Mouse (Mus musculus): ENCODE data around the gene Them5. TPM values are rescaled to one million over a fixed set of nuclear protein-coding genes. Genes with fewer than 3 reads are reported as not detected.

Gene Them5
- total and polyA plus RNA-seq, 2 experiments from 2014 or later: 0.11 TPM; not detected in 1

DNA sequence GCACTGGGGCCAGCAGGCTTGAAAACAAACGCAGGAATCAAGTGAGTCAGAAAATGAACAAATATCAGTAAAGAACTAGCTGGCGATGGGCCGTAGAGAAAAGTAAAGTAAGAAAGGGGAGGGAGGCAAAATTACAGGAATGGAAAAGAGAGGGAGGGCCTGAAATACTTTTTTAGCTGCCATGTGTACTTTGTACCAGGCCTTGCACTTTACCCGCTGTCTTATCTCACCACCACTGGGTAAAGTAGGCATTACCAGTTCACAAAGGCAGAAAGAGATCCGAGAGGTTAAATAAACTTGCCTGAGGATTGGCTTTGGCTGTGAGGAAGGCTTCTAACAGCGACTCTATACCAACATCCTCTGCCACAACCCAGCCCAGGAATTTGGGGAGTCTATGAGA lies 25.6 kb downstream of the Them5 start:
- Histone ChIP-seq H3K4me3 (ENCODE audit: low read length) (no peak overlapping the region), H3K4me2 (ENCODE audit: low read depth, low read length) (no peak overlapping the region), H3K4me1 (ENCODE audit: insufficient read depth, low read length) (no peaks in the 10 kb centered on the region; the same call in 1 of the 2 replicates), H3K9me3 (ENCODE audit: low read length) (no peaks in the 10 kb centered on the region), H3K36me3 (ENCODE audit: insufficient read depth, low read length) (no peaks in the 10 kb centered on the region), H3K27me3 (ENCODE audit: insufficient read depth, low read length) (no peaks in the 10 kb centered on the region), H3K9ac (replicated peaks; ENCODE audit: low read length) (no peak overlapping the region), H3K27ac (no peak overlapping the region)
- no peak for TF ChIP-seq CTCF (IDR thresholded peaks at IDR 0.05; ENCODE audit: low read depth)
- 89% methylated on average over 6 of the region's 6 CpGs for WGBS
- DNase-seq (ENCODE audit: low spot score) (no peak), ATAC-seq (no peak)

- H3K4me2 ChIP-seq (ENCODE audit: low read depth, low read length): no peak overlapping the region
- H3K27me3 ChIP-seq (ENCODE audit: insufficient read depth, low read length): no peaks in the 10 kb centered on the region
- no peaks in the 10 kb centered on the region for H3K9me3 ChIP-seq (ENCODE audit: low read length)
- H3K4me3 ChIP-seq (ENCODE audit: low read length): no peak overlapping the region
- no peak for TF ChIP-seq CTCF (IDR thresholded peaks at IDR 0.05; ENCODE audit: low read depth)
- H3K9ac ChIP-seq (replicated peaks; ENCODE audit: low read length): no peak overlapping the region
- ATAC-seq: no peak
- no peaks in the 10 kb centered on the region for H3K36me3 ChIP-seq (ENCODE audit: insufficient read depth, low read length)
- no peak for DNase-seq (ENCODE audit: low spot score)
- no peak overlapping the region for H3K27ac ChIP-seq
- H3K4me1 ChIP-seq (ENCODE audit: insufficient read depth, low read length): peaks cover 10% of the 10 kb centered on the region; the same call in 1 of the 2 replicates
- 73% methylated on average over 6 of the region's 6 CpGs for WGBS
Observed at GRCm38 (mm10) chr3:94368631-94369030, 26.7 kb downstream of the Them5 start.

GRCm38 (mm10) chr3:94369709-94370108 lies 27.8 kb downstream of the Them5 start:
- no peak overlapping the region for H3K4me2 ChIP-seq (ENCODE audit: low read depth, low read length)

DNA sequence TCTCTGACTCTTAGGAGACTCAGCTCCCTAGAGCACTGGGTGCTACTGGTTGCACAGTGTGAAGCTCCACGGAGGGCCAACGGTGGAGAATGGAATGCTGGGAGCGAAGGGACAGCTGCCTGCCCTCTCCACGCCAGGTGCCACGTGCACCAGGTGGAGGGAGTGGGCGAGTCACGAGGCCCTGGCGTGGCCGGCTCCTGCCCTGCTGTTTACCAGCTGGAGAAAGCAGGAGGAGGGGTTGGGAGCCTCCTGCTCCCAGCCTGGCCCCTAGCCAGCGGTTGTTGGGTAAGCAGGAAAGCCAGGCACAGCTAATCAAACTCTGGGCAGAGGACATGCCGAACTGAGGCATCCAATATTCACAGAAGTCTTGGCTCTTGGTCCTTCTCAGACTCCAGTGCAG lies 29.7 kb downstream of the Them5 start:
- 0 out of 2 replicates have a peak overlapping the region, but pooled peaks have one; percentile 21 for H3K9ac ChIP-seq (replicated peaks; ENCODE audit: low read length)
- no peak overlapping the region; the same call in 1 of the 2 replicates for H3K27ac ChIP-seq
- H3K4me2 ChIP-seq (ENCODE audit: low read depth, low read length): peak overlapping the region; percentile 43
- 10% methylated on average over 11 of the region's 11 CpGs for WGBS
- peak overlapping the region; percentile 16 for H3K4me3 ChIP-seq (ENCODE audit: low read length)
- peaks cover 12% of the 10 kb centered on the region; the same call in 1 of the 2 replicates for H3K4me1 ChIP-seq (ENCODE audit: insufficient read depth, low read length)
- TF ChIP-seq CTCF (IDR thresholded peaks at IDR 0.05; ENCODE audit: low read depth): no peak
- H3K27me3 ChIP-seq (ENCODE audit: insufficient read depth, low read length): no peaks in the 10 kb centered on the region
- ATAC-seq: peak; percentile 59
- DNase-seq (ENCODE audit: low spot score): peak; percentile 88
- no peaks in the 10 kb centered on the region for H3K9me3 ChIP-seq (ENCODE audit: low read length)
- H3K36me3 ChIP-seq (ENCODE audit: insufficient read depth, low read length): no peaks in the 10 kb centered on the region

More at GRCm38 (mm10) chr3:94369709-94370108, 27.8 kb downstream of the Them5 start:
- ATAC-seq (no peak), DNase-seq (ENCODE audit: low spot score) (no peak)
- peaks cover 12% of the 10 kb centered on the region; the same call in 1 of the 2 replicates for H3K4me1 ChIP-seq (ENCODE audit: insufficient read depth, low read length)
- H3K9ac ChIP-seq (replicated peaks; ENCODE audit: low read length): no peak overlapping the region
- H3K27ac ChIP-seq: no peak overlapping the region
- no peaks in the 10 kb centered on the region for H3K36me3 ChIP-seq (ENCODE audit: insufficient read depth, low read length)
- no peak overlapping the region for H3K4me3 ChIP-seq (ENCODE audit: low read length)
- H3K27me3 ChIP-seq (ENCODE audit: insufficient read depth, low read length): no peaks in the 10 kb centered on the region
- TF ChIP-seq CTCF (IDR thresholded peaks at IDR 0.05; ENCODE audit: low read depth): no peak
- 54% methylated on average over 2 of the region's 2 CpGs for WGBS
- H3K9me3 ChIP-seq (ENCODE audit: low read length): no peaks in the 10 kb centered on the region

DNA sequence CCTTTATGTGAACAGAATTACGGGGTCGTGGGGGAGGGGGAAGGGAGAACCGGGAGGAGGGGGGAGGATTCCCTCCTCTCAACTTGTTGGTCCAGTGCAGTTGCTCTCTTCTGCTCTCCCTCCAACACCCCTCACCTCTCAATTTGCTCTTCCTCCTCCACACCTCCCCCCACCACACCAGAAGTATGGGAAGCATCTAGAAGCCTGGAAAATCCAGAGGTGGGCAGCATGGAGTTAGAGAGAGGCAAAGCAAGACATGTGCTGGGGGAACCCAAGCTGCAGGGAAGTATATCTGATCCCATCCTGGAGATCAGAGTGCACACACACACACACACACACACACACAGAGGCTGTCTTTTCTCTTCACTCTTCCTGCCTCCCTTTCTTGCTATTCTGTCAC lies 30.1 kb downstream of the Them5 start:
- Histone ChIP-seq H3K4me3 (ENCODE audit: low read length) (peak overlapping the region; percentile 16; the same call in 1 of the 2 replicates), H3K4me1 (ENCODE audit: insufficient read depth, low read length) (peaks cover 12% of the 10 kb centered on the region; the same call in 1 of the 2 replicates), H3K9ac (replicated peaks; ENCODE audit: low read length) (0 out of 2 replicates have a peak overlapping the region, but pooled peaks have one; percentile 21), H3K27ac (no peak overlapping the region), H3K27me3 (ENCODE audit: insufficient read depth, low read length) (no peaks in the 10 kb centered on the region), H3K4me2 (ENCODE audit: low read depth, low read length) (peak overlapping the region; percentile 43), H3K36me3 (ENCODE audit: insufficient read depth, low read length) (no peaks in the 10 kb centered on the region), H3K9me3 (ENCODE audit: low read length) (no peaks in the 10 kb centered on the region)
- ATAC-seq: peak; percentile 7; the same call in 1 of the 2 replicates
- TF ChIP-seq CTCF (IDR thresholded peaks at IDR 0.05; ENCODE audit: low read depth): no peak
- 0% methylated on average over 3 of the region's 3 CpGs for WGBS
- DNase-seq (ENCODE audit: low spot score): no peak

DNA sequence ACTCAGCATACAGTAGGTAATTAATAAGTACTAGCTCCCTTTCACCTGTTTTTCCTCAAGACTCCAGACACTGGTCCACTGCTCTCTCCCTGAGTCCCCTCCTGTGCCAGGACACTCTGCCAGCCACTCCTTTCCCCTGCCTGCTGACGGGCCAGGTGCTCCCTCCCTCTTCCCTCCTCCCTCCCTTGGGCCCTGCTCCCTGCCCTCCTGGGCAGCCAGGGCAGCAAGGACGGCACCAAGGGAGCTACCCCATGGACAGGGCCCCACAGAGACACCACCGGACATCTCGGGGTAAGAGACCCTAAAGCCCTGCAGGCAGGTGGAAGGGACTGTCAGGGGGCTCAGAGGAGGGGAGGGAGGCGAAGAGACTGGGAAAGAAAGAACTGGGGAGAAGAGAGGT lies 30.7 kb downstream of the Them5 start, which contains the start of gene Rorc:
TSS of gene Rorc (plus strand) at position 154 of the 400 bp plus-strand sequence.
- TF ChIP-seq CTCF (IDR thresholded peaks at IDR 0.05; ENCODE audit: low read depth): no peak
- H3K9me3 ChIP-seq (ENCODE audit: low read length): no peaks in the 10 kb centered on the region
- no peak for DNase-seq (ENCODE audit: low spot score)
- H3K36me3 ChIP-seq (ENCODE audit: insufficient read depth, low read length): no peaks in the 10 kb centered on the region
- no peaks in the 10 kb centered on the region for H3K27me3 ChIP-seq (ENCODE audit: insufficient read depth, low read length)
- WGBS: 18% methylated on average over 5 of the region's 5 CpGs
- H3K4me1 ChIP-seq (ENCODE audit: insufficient read depth, low read length): peaks cover 12% of the 10 kb centered on the region; the same call in 1 of the 2 replicates
- peak within 1 kb of the TSS; percentile 16 for H3K4me3 ChIP-seq (ENCODE audit: low read length)
- peak within 1 kb of the TSS; percentile 43 for H3K4me2 ChIP-seq (ENCODE audit: low read depth, low read length)
- no peak for ATAC-seq
- peak within 1 kb of the TSS; percentile 26; the same call in 1 of the 2 replicates for H3K27ac ChIP-seq
- H3K9ac ChIP-seq (replicated peaks; ENCODE audit: low read length): 0 out of 2 replicates have a peak within 1 kb of the TSS, but pooled peaks have one; percentile 21

DNA sequence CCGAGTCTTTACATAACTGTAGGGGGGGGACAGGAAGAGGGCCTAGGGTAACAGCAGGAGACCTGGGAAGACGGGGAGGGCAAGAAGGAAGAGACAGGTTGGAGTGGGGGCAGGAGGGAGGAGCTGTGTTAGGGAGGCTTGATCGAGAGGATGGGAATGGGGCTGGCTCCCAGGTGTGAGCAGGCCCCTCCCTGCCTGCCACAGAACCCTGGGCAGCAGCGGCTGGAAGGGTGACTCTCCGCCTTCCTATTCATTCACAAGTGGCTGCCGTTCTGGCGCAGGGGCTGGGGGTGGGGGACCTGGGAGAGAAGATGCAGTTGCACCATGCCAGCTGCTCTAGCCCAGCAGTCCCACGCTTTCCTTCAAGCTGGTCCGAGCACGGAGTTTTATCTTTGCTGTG lies 31.2 kb downstream of the Them5 start:
- Histone ChIP-seq H3K27me3 (ENCODE audit: insufficient read depth, low read length) (no peaks in the 10 kb centered on the region), H3K9ac (replicated peaks; ENCODE audit: low read length) (no peak overlapping the region), H3K9me3 (ENCODE audit: low read length) (no peaks in the 10 kb centered on the region), H3K4me2 (ENCODE audit: low read depth, low read length) (peak overlapping the region; percentile 42), H3K36me3 (ENCODE audit: insufficient read depth, low read length) (no peaks in the 10 kb centered on the region), H3K4me3 (ENCODE audit: low read length) (peak overlapping the region; percentile 13), H3K4me1 (ENCODE audit: insufficient read depth, low read length) (peaks cover 12% of the 10 kb centered on the region; the same call in 1 of the 2 replicates), H3K27ac (0 out of 2 replicates have a peak overlapping the region, but pooled peaks have one; percentile 26)
- peak; percentile 18; the same call in 1 of the 2 replicates for ATAC-seq
- DNase-seq (ENCODE audit: low spot score): no peak
- WGBS: under 1% methylated on average over 10 of the region's 10 CpGs
- no peak for TF ChIP-seq CTCF (IDR thresholded peaks at IDR 0.05; ENCODE audit: low read depth)
